Mouse (Mus musculus) cerebellum, postnatal 4 days (tissue): ENCODE measurements around the gene Mfsd2a.

Experiments used
- DNase-seq, 2 experiments: peaks; one replicate each; pipeline ENCODE4 v3.0.0; 2022; ENCODE audit warnings: low spot score in 2 of 2, mixed read lengths in 1 of 2

Mfsd2a gene

DNA sequence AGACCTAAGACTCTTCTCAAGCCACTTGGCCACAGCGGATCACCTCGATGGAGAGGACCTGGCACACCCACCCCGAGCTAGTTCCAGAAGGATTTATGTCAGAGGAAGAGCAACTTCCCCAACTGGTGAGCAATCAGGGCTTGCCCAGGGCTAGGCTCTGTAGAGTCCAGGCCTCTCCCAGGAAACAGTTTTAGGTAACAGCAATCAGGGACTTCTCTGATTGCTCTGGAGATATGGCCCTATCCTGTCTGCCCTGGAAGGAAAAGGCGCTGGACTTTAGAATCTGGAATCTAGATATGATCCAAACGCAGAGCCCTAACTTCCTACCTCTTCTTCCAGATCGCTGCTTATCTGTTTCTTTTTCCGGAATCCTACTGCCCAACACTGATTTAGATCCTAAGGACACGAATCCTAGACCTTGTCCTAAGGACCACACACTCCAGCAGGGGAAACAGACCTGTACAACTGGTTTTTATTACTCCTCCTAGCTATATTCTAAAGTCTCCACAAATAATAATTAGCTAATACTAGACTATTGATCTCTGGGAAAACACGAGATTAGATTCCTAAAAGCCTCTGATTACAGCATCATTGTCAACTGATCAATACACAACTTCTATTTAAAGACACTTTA is 25.4 kb downstream of the Mfsd2a start:
- DNase-seq = no peak

GRCm38 (mm10) chr4:122933857-122934256 is 27.1 kb downstream of the Mfsd2a start:
- no peak for DNase-seq

GRCm38 (mm10) chr4:122933051-122933591 is 27.9 kb downstream of the Mfsd2a start:
- DNase-seq = no peak

GRCm38 (mm10) chr4:122932239-122932978 is 28.6 kb downstream of the Mfsd2a start:
- no peak for DNase-seq

GRCm38 (mm10) chr4:122930939-122931590 is 29.9 kb downstream of the Mfsd2a start:
- DNase-seq = no peak

GRCm38 (mm10) chr4:122923392-122924344 is 37.3 kb downstream of the Mfsd2a start:
- no peak for DNase-seq

- DNase-seq = no peak
Observed at GRCm38 (mm10) chr4:122922841-122923240, 38.1 kb downstream of the Mfsd2a start.

- no peak for DNase-seq
Observed at GRCm38 (mm10) chr4:122915985-122916384, 45.0 kb downstream of the Mfsd2a start.

DNA sequence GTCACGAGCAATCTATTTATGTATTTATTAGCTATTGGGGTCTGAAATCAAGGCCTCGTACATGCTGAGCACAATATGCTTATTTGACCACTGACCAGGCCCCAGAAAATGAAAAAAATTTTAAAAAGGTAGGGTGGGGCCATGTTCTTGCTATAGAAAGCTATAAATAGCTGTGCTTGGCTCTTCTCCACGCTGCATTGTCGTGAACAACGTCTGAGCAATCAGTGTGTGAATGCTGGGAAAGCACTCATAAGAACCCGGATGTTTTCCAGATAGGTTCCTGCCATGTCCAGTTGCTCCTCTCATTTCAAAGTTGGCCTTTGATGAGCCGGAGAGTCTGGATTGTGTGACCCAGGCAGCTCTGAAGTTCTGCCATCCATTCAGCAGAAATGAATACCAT is 46.8 kb downstream of the Mfsd2a start:
- DNase-seq = no peak

DNA sequence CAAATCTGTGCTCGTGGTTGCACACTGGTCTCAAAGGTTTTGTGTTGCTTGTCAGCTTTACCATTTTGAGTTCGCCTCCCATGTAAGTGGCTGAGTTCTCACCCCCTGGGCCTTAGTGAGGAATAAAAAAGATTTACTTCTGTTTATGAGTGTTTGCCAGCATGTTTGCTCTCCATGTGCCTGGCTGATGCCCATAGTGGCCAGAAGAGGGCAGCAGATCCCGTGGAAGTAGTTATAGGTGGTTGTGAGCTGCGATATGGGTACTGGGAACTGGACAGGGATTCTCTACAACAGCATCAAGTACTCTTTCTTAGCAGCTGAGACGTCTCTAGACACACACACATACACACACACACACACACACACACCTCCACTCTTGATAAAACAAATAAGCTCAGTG is 48.4 kb downstream of the Mfsd2a start:
- no peak for DNase-seq

- DNase-seq = no peak
Observed at GRCm38 (mm10) chr4:122910577-122910976, 50.4 kb downstream of the Mfsd2a start.

DNA sequence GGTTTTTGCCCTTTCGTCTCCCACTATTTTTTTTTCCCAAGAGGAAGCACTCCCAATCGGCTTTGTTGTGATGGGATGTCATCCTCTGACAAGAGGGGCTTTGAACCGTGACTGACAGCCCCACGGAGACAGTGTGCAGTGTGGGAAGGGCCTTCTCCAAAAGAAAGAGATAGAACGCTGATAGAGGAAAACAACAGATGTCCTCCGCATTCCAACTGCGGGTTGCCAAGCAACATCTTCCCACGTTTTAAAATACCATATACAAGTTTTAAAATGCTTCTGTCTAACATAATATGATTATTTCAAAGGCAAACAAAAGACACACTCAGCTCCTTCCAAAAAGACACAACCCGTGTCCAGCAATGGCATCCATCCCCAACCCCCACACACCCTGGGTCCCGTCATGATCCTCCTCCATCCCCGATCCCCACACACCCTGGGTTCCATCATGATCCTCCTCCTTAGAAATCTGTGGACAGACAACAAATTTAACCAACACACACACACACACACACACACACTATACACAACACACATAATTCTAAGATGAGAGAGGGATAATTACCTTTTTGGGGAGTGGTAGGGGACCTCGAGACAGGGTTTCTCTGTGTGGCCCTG is 51.3 kb downstream of the Mfsd2a start:
- no peak for DNase-seq

GRCm38 (mm10) chr4:122905359-122905758 is 55.6 kb downstream of the Mfsd2a start:
- no peak for DNase-seq

GRCm38 (mm10) chr4:122903709-122904108 is 57.3 kb downstream of the Mfsd2a start:
- DNase-seq = no peak

DNA sequence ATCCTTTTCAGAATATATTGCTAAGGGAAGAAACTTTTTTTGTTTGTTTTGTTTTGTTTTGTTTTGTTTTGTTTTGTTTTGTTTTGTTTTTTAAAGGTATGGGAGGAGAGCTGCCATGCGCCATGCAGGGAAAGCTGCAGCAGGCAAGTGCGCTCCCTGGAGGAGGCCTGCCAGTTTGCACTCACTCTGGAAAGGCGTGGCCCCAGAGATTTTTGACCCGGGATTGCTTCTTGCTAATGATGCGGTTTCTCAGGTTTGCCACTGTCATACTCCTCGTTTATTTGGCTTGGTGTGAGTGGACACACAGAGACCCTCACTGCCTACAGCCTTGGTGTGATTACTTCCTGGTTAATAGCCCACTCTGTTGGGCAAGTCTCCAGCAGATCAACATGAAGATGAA is 58.8 kb downstream of the Mfsd2a start:
- no peak for DNase-seq

- peak; percentile 41 to 66 for DNase-seq
Observed at GRCm38 (mm10) chr4:122898313-122898712, 62.7 kb downstream of the Mfsd2a start.

GRCm38 (mm10) chr4:122897750-122898149 is 63.2 kb downstream of the Mfsd2a start:
- DNase-seq = no peak
